Mouse (Mus musculus) megakaryocyte-erythroid progenitor cell, adult 5-6 weeks (primary cell): ENCODE data around the gene Ccr3. TPM values are rescaled to one million over a fixed set of nuclear protein-coding genes. Genes with fewer than 3 reads are reported as not detected.
"Not testable (repeated sequence)": the region's sequence is repeated elsewhere in the genome, so short reads cannot be mapped to it uniquely, and the experiment has no call there.

Experiments used
- ATAC-seq: replicated peaks from 2 replicates; pipeline ENCODE4 v1.8.0; 2016; ENCODE audit warnings: mild to moderate bottlenecking, inconsistent platforms; ENCODE audit not compliant: severe bottlenecking, poor library complexity, low FRiP score, low TSS enrichment
- total RNA-seq, 2 experiments: library from RNA; stranded (forward) in 1 of 2; stranded (reverse) in 1 of 2; fragments of 200-1000, 215-1000 nt in 1 of 2; fragments of >200 nt in 1 of 2; fragmentation: Nextera tagmentation in 1 of 2; gene quantifications; 2 replicates each; pipeline ENCODE4 v1.2.3; 2014 to 2017

The Ccr3 gene
- total RNA-seq, 2 experiments from 2014 or later = not detected

GRCm38 (mm10) chr9:124038158-124038582 is 16.4 kb downstream of the Ccr3 start:
- peak; percentile 71 for ATAC-seq

- no peak for ATAC-seq
Measured at GRCm38 (mm10) chr9:124038949-124039348, 17.2 kb downstream of the Ccr3 start.

- no peak for ATAC-seq
Measured at GRCm38 (mm10) chr9:124040932-124041331, 19.2 kb downstream of the Ccr3 start.

- no peak for ATAC-seq
Measured at GRCm38 (mm10) chr9:124053532-124053931, 31.8 kb downstream of the Ccr3 start.

GRCm38 (mm10) chr9:124056158-124056709 is 34.5 kb downstream of the Ccr3 start:
- no peak for ATAC-seq

- 0 out of 2 replicates have a peak, but pooled peaks have one; percentile 55 for ATAC-seq
Measured at GRCm38 (mm10) chr9:124059660-124060352, 38.0 kb downstream of the Ccr3 start.

- ATAC-seq = not testable (repeated sequence)
Measured at GRCm38 (mm10) chr9:124061474-124062432, 40.0 kb downstream of the Ccr3 start.

GRCm38 (mm10) chr9:124066572-124067103 is 44.9 kb downstream of the Ccr3 start:
- ATAC-seq = no peak

- ATAC-seq = no peak
Measured at GRCm38 (mm10) chr9:124068098-124069058, 46.6 kb downstream of the Ccr3 start.

GRCm38 (mm10) chr9:124071506-124071905 is 49.7 kb downstream of the Ccr3 start:
- ATAC-seq = no peak

- no peak for ATAC-seq
Measured at GRCm38 (mm10) chr9:124079803-124080202, 58.0 kb downstream of the Ccr3 start.

GRCm38 (mm10) chr9:124080471-124080870 is 58.7 kb downstream of the Ccr3 start:
- ATAC-seq = not testable (repeated sequence)

Other genes with a start within 250 kb of the Ccr3 start
- gene Cxcr6, start 215.5 kb upstream of the Ccr3 start, total RNA-seq (2014; fragmentation: Nextera tagmentation) = 1.1 and 1.4 TPM in 2 replicates
- gene Cxcr6, start 215.5 kb upstream of the Ccr3 start, total RNA-seq (2017) = 0.70 TPM in 1 of 2 replicates, not detected in the other
- 12.8 and 25.2 TPM in 2 replicates for gene Fyco1, start 170.1 kb upstream of the Ccr3 start, total RNA-seq (2014; fragmentation: Nextera tagmentation)
- gene Fyco1, start 170.1 kb upstream of the Ccr3 start, total RNA-seq (2017) = 11.9 TPM in 2 replicates
- not detected in 2 replicates for gene Xcr1, start 159.9 kb upstream of the Ccr3 start, total RNA-seq (2014; fragmentation: Nextera tagmentation)
- gene Xcr1, start 159.9 kb upstream of the Ccr3 start, total RNA-seq (2017) = 0.23 TPM in 1 of 2 replicates, not detected in the other
- gene Ccr1, start 53.3 kb upstream of the Ccr3 start, total RNA-seq (2014; fragmentation: Nextera tagmentation) = 0.64 TPM in 1 of 2 replicates, not detected in the other
- not detected in 2 replicates for gene Ccr1, start 53.3 kb upstream of the Ccr3 start, total RNA-seq (2017)
- gene Ccr1l1, start 43.6 kb upstream of the Ccr3 start, total RNA-seq (2014; fragmentation: Nextera tagmentation) = not detected in 2 replicates
- gene Ccr1l1, start 43.6 kb upstream of the Ccr3 start, total RNA-seq (2017) = not detected in 2 replicates
- gene Ccr2, start 80.0 kb downstream of the Ccr3 start, total RNA-seq (2014; fragmentation: Nextera tagmentation) = 0.37 and 1.3 TPM in 2 replicates
- gene Ccr2, start 80.0 kb downstream of the Ccr3 start, total RNA-seq (2017) = 6.9 and 23.4 TPM in 2 replicates
- gene Ccr5, start 99.6 kb downstream of the Ccr3 start, total RNA-seq (2014; fragmentation: Nextera tagmentation) = not detected in 2 replicates
- 0.27 and 5.4 TPM in 2 replicates for gene Ccr5, start 99.6 kb downstream of the Ccr3 start, total RNA-seq (2017)